Mouse (Mus musculus) adrenal gland, postnatal 4 days (tissue): Measurements from ENCODE around the gene Etv3. TPM values are rescaled to one million over a fixed set of nuclear protein-coding genes. Genes with fewer than 3 reads are reported as not detected.
"Not testable (repeated sequence)": the region's sequence is repeated elsewhere in the genome, so short reads cannot be mapped to it uniquely, and the experiment has no call there.

Source experiments
- DNase-seq, 2 experiments: peaks; one replicate each; pipeline ENCODE4 v3.0.0; 2021 to 2022; ENCODE audit warnings: low spot score in 2 of 2, mixed read lengths in 2 of 2
- total RNA-seq, 2 experiments: library from RNA; stranded (reverse); gene quantifications; 2 replicates each; pipeline ENCODE4 v1.2.3; 2021

Etv3 gene
- total RNA-seq, 2 experiments from 2014 or later, result 26.2 TPM

GRCm38 (mm10) chr3:87554859-87555258 lies 29.7 kb downstream of the Etv3 start:
- DNase-seq, result not testable (repeated sequence)

- no peak for DNase-seq
These were observed 30.9 kb downstream of the Etv3 start for GRCm38 (mm10) chr3:87556109-87556531.

GRCm38 (mm10) chr3:87556668-87557278 lies 31.6 kb downstream of the Etv3 start:
- DNase-seq, result no peak

- no peak for DNase-seq
These were observed 34.9 kb downstream of the Etv3 start for GRCm38 (mm10) chr3:87560156-87560555.

GRCm38 (mm10) chr3:87561434-87561833 lies 36.2 kb downstream of the Etv3 start:
- DNase-seq, result no peak

- peak; percentile 54 to 55 for DNase-seq
These were observed 37.2 kb downstream of the Etv3 start for GRCm38 (mm10) chr3:87562370-87562769.

- DNase-seq, result no peak
These were observed 38.3 kb downstream of the Etv3 start for GRCm38 (mm10) chr3:87563466-87563865.

GRCm38 (mm10) chr3:87565623-87566022 lies 40.4 kb downstream of the Etv3 start:
- DNase-seq, result no peak

GRCm38 (mm10) chr3:87566066-87566465 lies 40.9 kb downstream of the Etv3 start:
- DNase-seq, result peak in 1 of 2 experiments; percentile 38

GRCm38 (mm10) chr3:87567497-87567896 lies 42.3 kb downstream of the Etv3 start:
- no peak for DNase-seq

GRCm38 (mm10) chr3:87568681-87569080 lies 43.5 kb downstream of the Etv3 start:
- DNase-seq, result no peak

- no peak for DNase-seq
These were observed 50.6 kb downstream of the Etv3 start for GRCm38 (mm10) chr3:87575766-87576165.

- no peak for DNase-seq
These were observed 57.1 kb downstream of the Etv3 start for GRCm38 (mm10) chr3:87582259-87582658.

Other genes starting within 250 kb of the Etv3 start
- gene Cd5l, start 167.5 kb upstream of the Etv3 start, total RNA-seq, result 10 to 100 TPM in 1 of 2 experiments, 1 to 10 TPM in 1; 2.1 to 11.9 TPM
- under 1 TPM; 0.34 to 0.45 TPM for gene Fcrl1, start 149.0 kb upstream of the Etv3 start, total RNA-seq
- not detected for gene Fcrl5, start 89.6 kb upstream of the Etv3 start, total RNA-seq
- gene Arhgef11, start 92.2 kb downstream of the Etv3 start, total RNA-seq, result 10 to 100 TPM; 43.7 to 44.7 TPM
- gene Lrrc71, start 223.2 kb downstream of the Etv3 start, total RNA-seq, result 1 to 10 TPM in 1 of 2 experiments, under 1 TPM in 1; 0.78 to 1.5 TPM